Mouse (Mus musculus): ENCODE data around the gene Nop16. TPM values are rescaled to one million over a fixed set of nuclear protein-coding genes. Genes with fewer than 3 reads are reported as not detected.

The Nop16 gene
- polyA plus RNA-seq, 1 experiment: 87.4 TPM

- peaks cover 46% of the 10 kb centered on the region for H3K79me2 ChIP-seq (ENCODE audit: control insufficient read depth, insufficient read depth)
- H3K36me3 ChIP-seq (ENCODE audit: control insufficient read depth, insufficient read depth): peaks cover 2% of the 10 kb centered on the region
- H3K79me3 ChIP-seq (ENCODE audit: low read depth): peaks cover 18% of the 10 kb centered on the region
- no peak overlapping the region for H3K4me3 ChIP-seq (ENCODE audit: insufficient read depth, poor library complexity, severe bottlenecking)
- no peaks in the 10 kb centered on the region for H3K27me3 ChIP-seq (ENCODE audit: control insufficient read depth, insufficient read depth, insufficient read length)
- no peak overlapping the region for H3ac ChIP-seq (ENCODE audit: control insufficient read depth, insufficient read length, low read depth)
- TF ChIP-seq FOSL1 (IDR thresholded peaks at IDR 0.05; ENCODE audit: insufficient read depth, low read length, poor library complexity, severe bottlenecking): no peak
Observed at GRCm38 (mm10) chr13:54593617-54594016, 3.7 kb upstream of the Nop16 start.

GRCm38 (mm10) chr13:54591776-54592356, 2.0 kb upstream of the Nop16 start:
- H3K27me3 ChIP-seq (ENCODE audit: control insufficient read depth, insufficient read depth, insufficient read length): no peaks in the 10 kb centered on the region
- TF ChIP-seq CEBPB (IDR thresholded peaks at IDR 0.05; ENCODE audit: low read depth): no peak
- TF ChIP-seq MYOD1 (IDR thresholded peaks at IDR 0.05; ENCODE audit: control insufficient read depth, insufficient read length, low read depth): no peak
- no peak for TF ChIP-seq CTCF (IDR thresholded peaks at IDR 0.05; ENCODE audit: control insufficient read depth, insufficient read depth, insufficient read length)
- TF ChIP-seq FOSL1 (IDR thresholded peaks at IDR 0.05; ENCODE audit: insufficient read depth, low read length, poor library complexity, severe bottlenecking): no peak
- no peak for TF ChIP-seq MAX (IDR thresholded peaks at IDR 0.05)
- no peak for TF ChIP-seq MYOG (IDR thresholded peaks at IDR 0.05; ENCODE audit: control insufficient read depth, extremely low read depth, insufficient read length)
- H3K79me3 ChIP-seq (ENCODE audit: low read depth): peaks cover 21% of the 10 kb centered on the region
- peaks cover 19% of the 10 kb centered on the region for H3K36me3 ChIP-seq (ENCODE audit: control insufficient read depth, insufficient read depth)
- H3K4me3 ChIP-seq (ENCODE audit: insufficient read depth, poor library complexity, severe bottlenecking): no peak overlapping the region
- peaks cover 64% of the 10 kb centered on the region for H3K79me2 ChIP-seq (ENCODE audit: control insufficient read depth, insufficient read depth)
- no peak overlapping the region for H3ac ChIP-seq (ENCODE audit: control insufficient read depth, insufficient read length, low read depth)

DNA sequence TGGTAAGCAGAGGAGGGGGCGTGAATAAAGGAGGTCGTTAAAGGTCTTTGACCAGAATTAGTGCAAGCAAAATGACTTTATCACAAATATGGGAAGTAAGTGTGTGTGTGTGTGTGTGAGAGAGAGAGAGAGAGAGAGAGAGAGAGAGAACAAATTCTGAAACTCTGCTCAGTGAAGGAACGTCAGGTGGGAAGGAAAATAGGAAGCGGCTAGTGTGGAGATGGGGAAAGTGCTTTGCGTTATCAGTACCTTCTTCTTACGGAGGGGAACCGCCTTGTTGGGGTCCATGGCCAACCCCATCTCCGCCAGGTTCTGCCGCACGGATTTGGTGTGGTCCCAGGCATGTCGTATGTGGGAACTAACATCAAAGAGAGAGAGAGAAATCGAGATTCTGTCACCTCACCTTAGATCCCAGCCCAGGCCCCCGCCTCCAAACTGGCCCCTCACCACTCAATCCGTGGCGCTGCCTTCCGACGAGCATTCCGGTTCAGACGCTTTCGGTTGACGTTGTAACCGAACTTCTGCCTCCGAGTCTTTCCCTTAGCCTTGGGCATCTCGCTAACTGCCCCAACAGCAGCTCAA, 385 bp downstream of the Nop16 start:
- TF ChIP-seq FOSL1 (IDR thresholded peaks at IDR 0.05; ENCODE audit: insufficient read depth, low read length, poor library complexity, severe bottlenecking) (no peak), CTCF (IDR thresholded peaks at IDR 0.05; ENCODE audit: control insufficient read depth, insufficient read depth, insufficient read length) (no peak), CEBPB (IDR thresholded peaks at IDR 0.05; ENCODE audit: low read depth) (no peak), USF1 (IDR thresholded peaks at IDR 0.05; ENCODE audit: low read depth) (no peak), MAX (IDR thresholded peaks at IDR 0.05) (no peak), MYOD1 (IDR thresholded peaks at IDR 0.05; ENCODE audit: control insufficient read depth, insufficient read length, low read depth) (no peak), MYOG (IDR thresholded peaks at IDR 0.05; ENCODE audit: control insufficient read depth, extremely low read depth, insufficient read length) (no peak)
- H3K27me3 ChIP-seq (ENCODE audit: control insufficient read depth, insufficient read depth, insufficient read length): no peaks in the 10 kb centered on the region
- H3K4me3 ChIP-seq (ENCODE audit: insufficient read depth, poor library complexity, severe bottlenecking): peak overlapping the region; percentile 79
- peaks cover 42% of the 10 kb centered on the region for H3K36me3 ChIP-seq (ENCODE audit: control insufficient read depth, insufficient read depth)
- peak overlapping the region; percentile 74 for H3ac ChIP-seq (ENCODE audit: control insufficient read depth, insufficient read length, low read depth)
- peaks cover 72% of the 10 kb centered on the region for H3K79me2 ChIP-seq (ENCODE audit: control insufficient read depth, insufficient read depth)
- peaks cover 21% of the 10 kb centered on the region for H3K79me3 ChIP-seq (ENCODE audit: low read depth)

DNA sequence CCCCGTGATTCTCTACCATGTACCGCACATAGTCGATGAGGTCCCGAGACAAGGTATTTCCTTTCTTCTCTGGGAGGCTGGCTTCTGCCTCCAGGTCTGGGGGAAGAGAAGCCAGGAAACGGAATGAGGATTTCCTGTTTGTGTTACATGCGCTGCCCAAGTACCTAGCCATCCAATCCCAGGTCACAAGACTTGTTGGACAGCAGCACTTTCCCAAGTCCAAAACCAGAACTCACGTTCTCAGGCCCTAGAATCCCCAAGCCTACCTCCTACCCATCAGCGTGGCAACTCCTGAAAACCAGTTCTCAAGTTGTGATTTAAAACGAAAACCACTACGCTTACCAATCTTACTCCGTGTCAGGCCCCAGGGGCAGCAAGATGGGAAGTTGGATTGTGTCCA, 4.1 kb downstream of the Nop16 start:
- Histone ChIP-seq H3K79me2 (ENCODE audit: control insufficient read depth, insufficient read depth) (peaks cover 47% of the 10 kb centered on the region), H3K27me3 (ENCODE audit: control insufficient read depth, insufficient read depth, insufficient read length) (no peaks in the 10 kb centered on the region), H3K36me3 (ENCODE audit: control insufficient read depth, insufficient read depth) (peaks cover 74% of the 10 kb centered on the region), H3ac (ENCODE audit: control insufficient read depth, insufficient read length, low read depth) (no peak overlapping the region), H3K79me3 (ENCODE audit: low read depth) (peaks cover 17% of the 10 kb centered on the region), H3K4me3 (ENCODE audit: insufficient read depth, poor library complexity, severe bottlenecking) (no peak overlapping the region)
- TF ChIP-seq MAX (IDR thresholded peaks at IDR 0.05): no peak
- TF ChIP-seq USF1 (IDR thresholded peaks at IDR 0.05; ENCODE audit: low read depth): no peak
- no peak for TF ChIP-seq FOSL1 (IDR thresholded peaks at IDR 0.05; ENCODE audit: insufficient read depth, low read length, poor library complexity, severe bottlenecking)
- no peak for TF ChIP-seq CTCF (IDR thresholded peaks at IDR 0.05; ENCODE audit: control insufficient read depth, insufficient read depth, insufficient read length)
- TF ChIP-seq MYOG (IDR thresholded peaks at IDR 0.05; ENCODE audit: control insufficient read depth, extremely low read depth, insufficient read length): no peak
- TF ChIP-seq MYOD1 (IDR thresholded peaks at IDR 0.05; ENCODE audit: control insufficient read depth, insufficient read length, low read depth): no peak
- TF ChIP-seq CEBPB (IDR thresholded peaks at IDR 0.05; ENCODE audit: low read depth): no peak

DNA sequence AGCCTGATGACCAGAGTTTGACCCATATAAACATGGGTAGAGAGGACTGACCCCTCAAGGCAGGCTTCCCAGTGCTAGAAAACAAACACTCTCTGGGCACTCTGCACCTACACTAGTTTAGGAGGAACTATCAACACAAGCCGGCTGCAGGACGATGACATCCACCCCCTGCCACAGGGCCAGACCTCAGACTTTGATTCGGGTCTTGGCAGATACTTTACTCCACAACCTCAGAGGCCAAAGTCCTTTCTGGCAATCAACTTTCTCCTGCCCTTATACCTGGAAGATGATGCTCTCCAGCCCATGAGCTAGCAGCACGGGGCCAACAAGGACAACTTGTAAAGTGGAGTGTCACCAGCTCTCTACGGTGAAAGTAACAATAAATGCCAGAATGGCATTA, 7.0 kb downstream of the Nop16 start:
- Histone ChIP-seq H3K4me3 (ENCODE audit: insufficient read depth, poor library complexity, severe bottlenecking) (no peak overlapping the region), H3K27me3 (ENCODE audit: control insufficient read depth, insufficient read depth, insufficient read length) (no peaks in the 10 kb centered on the region), H3ac (ENCODE audit: control insufficient read depth, insufficient read length, low read depth) (no peak overlapping the region), H3K79me2 (ENCODE audit: control insufficient read depth, insufficient read depth) (peaks cover 19% of the 10 kb centered on the region), H3K36me3 (ENCODE audit: control insufficient read depth, insufficient read depth) (peaks cover 65% of the 10 kb centered on the region), H3K79me3 (ENCODE audit: low read depth) (no peaks in the 10 kb centered on the region)
- no peak for TF ChIP-seq FOSL1 (IDR thresholded peaks at IDR 0.05; ENCODE audit: insufficient read depth, low read length, poor library complexity, severe bottlenecking)
- TF ChIP-seq CTCF (IDR thresholded peaks at IDR 0.05; ENCODE audit: control insufficient read depth, insufficient read depth, insufficient read length): no peak
- no peak for TF ChIP-seq MYOG (IDR thresholded peaks at IDR 0.05; ENCODE audit: control insufficient read depth, extremely low read depth, insufficient read length)
- no peak for TF ChIP-seq MAX (IDR thresholded peaks at IDR 0.05)
- no peak for TF ChIP-seq MYOD1 (IDR thresholded peaks at IDR 0.05; ENCODE audit: control insufficient read depth, insufficient read length, low read depth)
- TF ChIP-seq USF1 (IDR thresholded peaks at IDR 0.05; ENCODE audit: low read depth): no peak
- no peak for TF ChIP-seq CEBPB (IDR thresholded peaks at IDR 0.05; ENCODE audit: low read depth)

- Histone ChIP-seq H3K79me2 (ENCODE audit: control insufficient read depth, insufficient read depth) (peaks cover 11% of the 10 kb centered on the region), H3K36me3 (ENCODE audit: control insufficient read depth, insufficient read depth) (peaks cover 58% of the 10 kb centered on the region), H3K27me3 (ENCODE audit: control insufficient read depth, insufficient read depth, insufficient read length) (no peaks in the 10 kb centered on the region), H3K79me3 (ENCODE audit: low read depth) (no peaks in the 10 kb centered on the region), H3K4me3 (ENCODE audit: insufficient read depth, poor library complexity, severe bottlenecking) (no peak overlapping the region), H3ac (ENCODE audit: control insufficient read depth, insufficient read length, low read depth) (no peak overlapping the region)
- TF ChIP-seq CTCF (IDR thresholded peaks at IDR 0.05; ENCODE audit: control insufficient read depth, insufficient read depth, insufficient read length) (no peak), FOSL1 (IDR thresholded peaks at IDR 0.05; ENCODE audit: insufficient read depth, low read length, poor library complexity, severe bottlenecking) (no peak), CEBPB (IDR thresholded peaks at IDR 0.05; ENCODE audit: low read depth) (no peak), MAX (IDR thresholded peaks at IDR 0.05) (no peak), MYOG (IDR thresholded peaks at IDR 0.05; ENCODE audit: control insufficient read depth, extremely low read depth, insufficient read length) (no peak), MYOD1 (IDR thresholded peaks at IDR 0.05; ENCODE audit: control insufficient read depth, insufficient read length, low read depth) (no peak), USF1 (IDR thresholded peaks at IDR 0.05; ENCODE audit: low read depth) (no peak)
Observed at GRCm38 (mm10) chr13:54582126-54582525, 7.8 kb downstream of the Nop16 start.
